In genomic region chr19:46357344-46358280, GRCm38 (mm10) we compare ENCODE assay signal across 8 mouse cellular contexts. TPM values are rescaled to one million over a fixed set of nuclear protein-coding genes. Genes with fewer than 3 reads are reported as not detected.
A peak's percentile ranks its signal among the peaks of the same experiment; 100 is the strongest.
DNase-seq lines count a peak whose midpoint lies in the region; ATAC-seq and TF ChIP-seq lines count a peak whose summit lies in the region.

No protein-coding gene starts in this region.

- peak overlapping the region; percentile 66 for H3K4me3 ChIP-seq in erythroblast, embryonic 14.5 days (replicated peaks)
- H3K4me3 ChIP-seq in embryonic facial prominence, embryonic 14.5 days (ENCODE audit: low read depth, low read length): peak overlapping the region; percentile 45
- peak overlapping the region; percentile 68 for H3K4me3 ChIP-seq in hindbrain, embryonic 16.5 days (ENCODE audit: low read length)
- H3K4me3 ChIP-seq in lung, embryonic 14.5 days (ENCODE audit: low read depth, low read length): peak overlapping the region; percentile 49
- H3K4me3 ChIP-seq in stomach, embryonic 16.5 days (replicated peaks; ENCODE audit: low read length): peak overlapping the region; percentile 53

- no peak overlapping the region for H3K27ac ChIP-seq in embryonic facial prominence, embryonic 14.5 days (replicated peaks; ENCODE audit: low read depth, low read length)
- no peak overlapping the region for H3K27ac ChIP-seq in hindbrain, embryonic 16.5 days (ENCODE audit: low read depth, low read length)
- peak overlapping the region; percentile 48 for H3K27ac ChIP-seq in lung, embryonic 14.5 days (ENCODE audit: low read depth)
- H3K27ac ChIP-seq in stomach, embryonic 16.5 days (ENCODE audit: low read length): peak overlapping the region; percentile 84

- H3K9me3 ChIP-seq in erythroblast, embryonic 14.5 days (ENCODE audit: control insufficient read depth, low read length): no peaks in the 10 kb centered on the region
- H3K9me3 ChIP-seq in embryonic facial prominence, embryonic 14.5 days (ENCODE audit: control insufficient read depth, low read length): no peaks in the 10 kb centered on the region
- H3K9me3 ChIP-seq in hindbrain, embryonic 16.5 days (ENCODE audit: control insufficient read depth, low read length): no peaks in the 10 kb centered on the region
- H3K9me3 ChIP-seq in lung, embryonic 14.5 days (ENCODE audit: low read depth, low read length): no peaks in the 10 kb centered on the region
- no peaks in the 10 kb centered on the region for H3K9me3 ChIP-seq in stomach, embryonic 16.5 days (replicated peaks; ENCODE audit: control insufficient read depth, low read length)

- H3K4me1 ChIP-seq in erythroblast, embryonic 14.5 days (ENCODE audit: control insufficient read depth): peaks cover 29% of the 10 kb centered on the region
- peaks cover 10% of the 10 kb centered on the region; the same call in 1 of the 2 replicates for H3K4me1 ChIP-seq in embryonic facial prominence, embryonic 14.5 days (ENCODE audit: control insufficient read depth, insufficient read depth, low read length)
- H3K4me1 ChIP-seq in hindbrain, embryonic 16.5 days (ENCODE audit: control insufficient read depth, insufficient read depth, low read depth, low read length): peaks cover 9% of the 10 kb centered on the region
- no peaks in the 10 kb centered on the region for H3K4me1 ChIP-seq in lung, embryonic 14.5 days (ENCODE audit: insufficient read depth)
- no peaks in the 10 kb centered on the region for H3K4me1 ChIP-seq in stomach, embryonic 16.5 days (ENCODE audit: control insufficient read depth, insufficient read depth, low read length)

- 19% methylated on average over 25 of the region's 25 CpGs for whole genome bisulfite sequencing in embryonic facial prominence, embryonic 14.5 days
- 24% methylated on average over 25 of the region's 25 CpGs for WGBS in hindbrain, embryonic 16.5 days
- 14% methylated on average over 25 of the region's 25 CpGs for WGBS in lung, embryonic 14.5 days
- 17% methylated on average over 25 of the region's 25 CpGs for WGBS in stomach, embryonic 16.5 days

- no peaks in the 10 kb centered on the region for H3K36me3 ChIP-seq in erythroblast, embryonic 14.5 days (ENCODE audit: control insufficient read depth)
- H3K36me3 ChIP-seq in embryonic facial prominence, embryonic 14.5 days (ENCODE audit: control insufficient read depth, insufficient read depth, low read length): no peaks in the 10 kb centered on the region
- H3K36me3 ChIP-seq in hindbrain, embryonic 16.5 days (ENCODE audit: control insufficient read depth, insufficient read depth, low read length): no peaks in the 10 kb centered on the region
- no peaks in the 10 kb centered on the region for H3K36me3 ChIP-seq in lung, embryonic 14.5 days (ENCODE audit: insufficient read depth)
- no peaks in the 10 kb centered on the region for H3K36me3 ChIP-seq in stomach, embryonic 16.5 days (ENCODE audit: control insufficient read depth, insufficient read depth, low read length)

- no peak overlapping the region for H3K9ac ChIP-seq in embryonic facial prominence, embryonic 14.5 days (ENCODE audit: low read depth, low read length)
- H3K9ac ChIP-seq in hindbrain, embryonic 16.5 days (ENCODE audit: low read depth, low read length): peak overlapping the region; percentile 87
- H3K9ac ChIP-seq in lung, embryonic 14.5 days: peak overlapping the region; percentile 56
- H3K9ac ChIP-seq in stomach, embryonic 16.5 days (ENCODE audit: low read length): peak overlapping the region; percentile 72

- no peak for ATAC-seq in erythroblast, adult 5-6 weeks (replicated peaks; ENCODE audit: low FRiP score, poor library complexity, severe bottlenecking)
- ATAC-seq in embryonic facial prominence, embryonic 14.5 days (ENCODE audit: low read depth): no peak
- ATAC-seq in hindbrain, embryonic 16.5 days: no peak
- no peak for ATAC-seq in lung, embryonic 14.5 days (ENCODE audit: insufficient read depth)
- ATAC-seq in stomach, embryonic 16.5 days (ENCODE audit: insufficient read depth, low FRiP score): peak; percentile 61; the same call in 1 of the 2 replicates
- no peak for ATAC-seq in monocyte, adult 5-6 weeks (replicated peaks; ENCODE audit: insufficient number of reproducible peaks, low FRiP score, low TSS enrichment, poor library complexity, severe bottlenecking)

- DNase-seq in embryonic facial prominence, embryonic 14.5 days (ENCODE audit: low spot score): no peak
- DNase-seq in lung, embryonic 14.5 days: peak; percentile 42
- no peak for DNase-seq in gastrocnemius, postnatal 25 days

- TF ChIP-seq CTCF in lung, embryonic 14.5 days (IDR thresholded peaks at IDR 0.05; ENCODE audit: low read depth): no peak

- peaks cover 21% of the 10 kb centered on the region for H3K27me3 ChIP-seq in erythroblast, embryonic 14.5 days (ENCODE audit: control insufficient read depth)
- peaks cover 20% of the 10 kb centered on the region for H3K27me3 ChIP-seq in embryonic facial prominence, embryonic 14.5 days (replicated peaks; ENCODE audit: control insufficient read depth, insufficient read depth, low read length)
- H3K27me3 ChIP-seq in hindbrain, embryonic 16.5 days (replicated peaks; ENCODE audit: control insufficient read depth, insufficient read depth, low read length): no peaks in the 10 kb centered on the region; the same call in 1 of the 2 replicates
- H3K27me3 ChIP-seq in lung, embryonic 14.5 days (ENCODE audit: insufficient read depth, low read length): peaks cover 14% of the 10 kb centered on the region
- H3K27me3 ChIP-seq in stomach, embryonic 16.5 days (ENCODE audit: control insufficient read depth, insufficient read depth, low read length): no peaks in the 10 kb centered on the region

- peak overlapping the region; percentile 76 for H3K4me2 ChIP-seq in embryonic facial prominence, embryonic 14.5 days (ENCODE audit: low read depth, low read length)
- peak overlapping the region; percentile 84 for H3K4me2 ChIP-seq in hindbrain, embryonic 16.5 days (ENCODE audit: low read length)
- H3K4me2 ChIP-seq in lung, embryonic 14.5 days: peak overlapping the region; percentile 82
- peak overlapping the region; percentile 70 for H3K4me2 ChIP-seq in stomach, embryonic 16.5 days (ENCODE audit: low read depth, low read length)

RNA-seq across cellular contexts. Expression of gene 2310034G01Rik, which starts 7.5 kb away (rescaled TPM):
- polyA plus RNA-seq in erythroblast, embryonic 14.5 days (2012): not detected in 2 replicates
- total RNA-seq in erythroblast, adult 5-6 weeks (2015; ENCODE audit: low replicate concordance): not detected in 2 replicates
- total RNA-seq in erythroblast, adult 5-6 weeks (2017; ENCODE audit: low replicate concordance): not detected in 2 replicates
- polyA plus RNA-seq in embryonic facial prominence, embryonic 14.5 days (2014; fragmentation: Nextera tagmentation; extraction: Ambion mirVana): 1.8 and 3.6 TPM in 2 replicates
- polyA plus RNA-seq in hindbrain, embryonic 16.5 days (2015; fragmentation: Nextera tagmentation; extraction: Ambion mirVana): 2.4 TPM in 2 replicates
- 1.1 and 1.3 TPM in 2 replicates for polyA plus RNA-seq in lung, embryonic 14.5 days (2014; fragmentation: Nextera tagmentation; extraction: Ambion mirVana)
- polyA plus RNA-seq in stomach, embryonic 16.5 days (2015; fragmentation: Nextera tagmentation; extraction: Ambion mirVana): 1.7 and 1.8 TPM in 2 replicates
- total RNA-seq in monocyte, adult 5-6 weeks (2017): 1.5 TPM in 2 of 3 replicates, not detected in the other
- under 1 TPM; 0.33 to 0.38 TPM for total RNA-seq in gastrocnemius, postnatal 25 days (2021)

RNA-seq across cellular contexts. Expression of gene Mfsd13a, which starts 16.7 kb away (rescaled TPM):
- polyA plus RNA-seq in erythroblast, embryonic 14.5 days (2012): 0.20 and 0.73 TPM in 2 replicates
- 5.4 and 9.6 TPM in 2 replicates for total RNA-seq in erythroblast, adult 5-6 weeks (2015; ENCODE audit: low replicate concordance)
- 1.4 and 1.8 TPM in 2 replicates for total RNA-seq in erythroblast, adult 5-6 weeks (2017; ENCODE audit: low replicate concordance)
- 3.7 and 4.6 TPM in 2 replicates for polyA plus RNA-seq in embryonic facial prominence, embryonic 14.5 days (2014; fragmentation: Nextera tagmentation; extraction: Ambion mirVana)
- polyA plus RNA-seq in hindbrain, embryonic 16.5 days (2015; fragmentation: Nextera tagmentation; extraction: Ambion mirVana): 13.0 and 13.4 TPM in 2 replicates
- 9.9 and 11.6 TPM in 2 replicates for polyA plus RNA-seq in lung, embryonic 14.5 days (2014; fragmentation: Nextera tagmentation; extraction: Ambion mirVana)
- 13.8 and 16.8 TPM in 2 replicates for polyA plus RNA-seq in stomach, embryonic 16.5 days (2015; fragmentation: Nextera tagmentation; extraction: Ambion mirVana)
- total RNA-seq in monocyte, adult 5-6 weeks (2017): 0.57 to 2.9 TPM (median 0.75 TPM) in 3 replicates
- total RNA-seq in gastrocnemius, postnatal 25 days (2021): 1 to 10 TPM; 1.0 to 1.2 TPM

RNA-seq across cellular contexts. Expression of gene Cuedc2, which starts 19.1 kb away (rescaled TPM):
- 15.7 and 17.4 TPM in 2 replicates for polyA plus RNA-seq in erythroblast, embryonic 14.5 days (2012)
- 8.1 and 8.4 TPM in 2 replicates for total RNA-seq in erythroblast, adult 5-6 weeks (2015; ENCODE audit: low replicate concordance)
- total RNA-seq in erythroblast, adult 5-6 weeks (2017; ENCODE audit: low replicate concordance): 23.6 and 39.4 TPM in 2 replicates
- polyA plus RNA-seq in embryonic facial prominence, embryonic 14.5 days (2014; fragmentation: Nextera tagmentation; extraction: Ambion mirVana): 174 and 184 TPM in 2 replicates
- polyA plus RNA-seq in hindbrain, embryonic 16.5 days (2015; fragmentation: Nextera tagmentation; extraction: Ambion mirVana): 343 and 362 TPM in 2 replicates
- 132 and 145 TPM in 2 replicates for polyA plus RNA-seq in lung, embryonic 14.5 days (2014; fragmentation: Nextera tagmentation; extraction: Ambion mirVana)
- polyA plus RNA-seq in stomach, embryonic 16.5 days (2015; fragmentation: Nextera tagmentation; extraction: Ambion mirVana): 131 and 133 TPM in 2 replicates
- total RNA-seq in monocyte, adult 5-6 weeks (2017): 43.0 to 58.3 TPM (median 56.0 TPM) in 3 replicates
- total RNA-seq in gastrocnemius, postnatal 25 days (2021): 10 to 100 TPM; 56.1 to 56.5 TPM

RNA-seq across cellular contexts. Expression of gene Fbxl15, which starts 29.6 kb away (rescaled TPM):
- 10.4 and 12.7 TPM in 2 replicates for polyA plus RNA-seq in erythroblast, embryonic 14.5 days (2012)
- not detected in 2 replicates for total RNA-seq in erythroblast, adult 5-6 weeks (2015; ENCODE audit: low replicate concordance)
- total RNA-seq in erythroblast, adult 5-6 weeks (2017; ENCODE audit: low replicate concordance): not detected in 2 replicates
- polyA plus RNA-seq in embryonic facial prominence, embryonic 14.5 days (2014; fragmentation: Nextera tagmentation; extraction: Ambion mirVana): 13.8 and 14.7 TPM in 2 replicates
- 49.4 and 55.6 TPM in 2 replicates for polyA plus RNA-seq in hindbrain, embryonic 16.5 days (2015; fragmentation: Nextera tagmentation; extraction: Ambion mirVana)
- polyA plus RNA-seq in lung, embryonic 14.5 days (2014; fragmentation: Nextera tagmentation; extraction: Ambion mirVana): 12.6 and 13.1 TPM in 2 replicates
- polyA plus RNA-seq in stomach, embryonic 16.5 days (2015; fragmentation: Nextera tagmentation; extraction: Ambion mirVana): 14.1 and 16.0 TPM in 2 replicates
- total RNA-seq in monocyte, adult 5-6 weeks (2017): 1.2 to 3.0 TPM (median 2.2 TPM) in 3 replicates
- total RNA-seq in gastrocnemius, postnatal 25 days (2021): 1 to 10 TPM; 2.9 TPM

RNA-seq across cellular contexts. Expression of gene Psd, which starts 30.7 kb away (rescaled TPM):
- 7.6 and 8.3 TPM in 2 replicates for polyA plus RNA-seq in erythroblast, embryonic 14.5 days (2012)
- 0.63 TPM in 1 of 2 replicates, not detected in the other for total RNA-seq in erythroblast, adult 5-6 weeks (2015; ENCODE audit: low replicate concordance)
- 0.70 TPM in 1 of 2 replicates, not detected in the other for total RNA-seq in erythroblast, adult 5-6 weeks (2017; ENCODE audit: low replicate concordance)
- polyA plus RNA-seq in embryonic facial prominence, embryonic 14.5 days (2014; fragmentation: Nextera tagmentation; extraction: Ambion mirVana): 5.8 and 8.6 TPM in 2 replicates
- polyA plus RNA-seq in hindbrain, embryonic 16.5 days (2015; fragmentation: Nextera tagmentation; extraction: Ambion mirVana): 99.1 and 112 TPM in 2 replicates
- polyA plus RNA-seq in lung, embryonic 14.5 days (2014; fragmentation: Nextera tagmentation; extraction: Ambion mirVana): 9.9 and 10.5 TPM in 2 replicates
- 22.1 and 23.0 TPM in 2 replicates for polyA plus RNA-seq in stomach, embryonic 16.5 days (2015; fragmentation: Nextera tagmentation; extraction: Ambion mirVana)
- total RNA-seq in monocyte, adult 5-6 weeks (2017): 0.76 TPM in 1 of 3 replicates, not detected in the others
- under 1 TPM; 0.28 to 0.54 TPM for total RNA-seq in gastrocnemius, postnatal 25 days (2021)

Comparison
In these comparisons a context has a peak if more than half of its experiments do, and no peak if none do; other contexts are left out.
1. H3K27ac ChIP-seq: peak in lung, embryonic 14.5 days (single experiment) and stomach, embryonic 16.5 days (single experiment); none in embryonic facial prominence, embryonic 14.5 days (single experiment) and hindbrain, embryonic 16.5 days (single experiment).
2. Peak in every context shown above with its lines, with median percentiles within 50 percentile points of each other: H3K4me3 ChIP-seq and H3K4me2 ChIP-seq.